Mouse (Mus musculus): ENCODE measurements around the gene B3galt1.

GRCm38 (mm10) chr2:67903769-67904168 is 338.1 kb downstream of the B3galt1 start:
- TF ChIP-seq GATA1 (IDR thresholded peaks at IDR 0.05; ENCODE audit: low read length) (no peak), TAL1 (IDR thresholded peaks at IDR 0.05; ENCODE audit: low read length) (no peak)
